Mouse (Mus musculus) kidney, adult 2 months (tissue): ENCODE measurements at regions not wholly inside any gene's neighbourhood (a gene's known extent, or its start where the extent isn't known, plus 50 kb on each side); places are given as distances from the start of the nearest gene placed in this dataset.

Experiments
- CTCF ChIP-seq: fragments of 200-500 bp; conservative IDR thresholded peaks from 2 replicates; pipeline ENCODE4 v1.5.1; 2011; ENCODE audit warnings: low read depth, mild to moderate bottlenecking, control low read depth, low read length, moderate library complexity, mixed read lengths; ENCODE audit not compliant: insufficient read depth, insufficient read length
- POLR2A ChIP-seq: fragments of 200-500 bp; IDR thresholded peaks from one replicate; pipeline ENCODE4 v1.6.1; 2011; ENCODE audit warnings: low read depth, low read length, control low read depth

DNA sequence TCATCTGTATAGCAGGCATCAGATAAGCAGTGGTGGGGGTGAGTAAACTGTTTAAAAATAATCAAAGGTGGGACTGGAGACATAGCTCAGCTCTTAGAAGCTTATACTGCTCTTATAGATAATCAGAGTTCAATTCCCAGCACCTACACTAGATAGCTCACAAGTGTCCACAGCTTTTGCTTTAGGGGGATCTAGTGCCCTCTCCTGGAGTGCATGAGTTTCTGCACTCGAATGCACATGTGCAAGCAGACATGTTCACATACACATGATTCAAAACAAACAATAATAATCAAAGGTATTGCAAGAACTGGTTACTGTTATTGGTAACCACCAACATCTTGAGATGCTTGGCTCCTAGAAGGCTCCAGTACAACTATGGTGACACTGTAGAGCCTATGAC lies 343.3 kb downstream of the Gpam start:
- TF ChIP-seq CTCF (no peak), POLR2A (no peak)
